Mouse (Mus musculus) embryonic fibroblast, embryonic 13.5 days (primary cell): Measurements from ENCODE around the gene Gm33543.

Experiments
- CTCF ChIP-seq: IDR thresholded peaks from 2 replicates; pipeline ENCODE4 v1.5.1; 2011; ENCODE audit warnings: mild to moderate bottlenecking, control low read depth, low read length, moderate library complexity, borderline replicate concordance; ENCODE audit not compliant: insufficient read depth
- POLR2A ChIP-seq: IDR thresholded peaks from 2 replicates; pipeline ENCODE4 v1.6.1; 2011; ENCODE audit warnings: low read depth, mild to moderate bottlenecking, control low read depth, low read length, moderate library complexity

GRCm38 (mm10) chr10:95779801-95780385 lies 62.8 kb downstream of the Gm33543 start:
- TF ChIP-seq CTCF (no peak), POLR2A (no peak)
